Mouse (Mus musculus): ENCODE data around the gene Hand1. TPM values are rescaled to one million over a fixed set of nuclear protein-coding genes. Genes with fewer than 3 reads are reported as not detected.
"Not testable (repeated sequence)": the region's sequence is repeated elsewhere in the genome, so short reads cannot be mapped to it uniquely, and the experiment has no call there.

Gene Hand1
- polyA plus RNA-seq, 1 experiment from 2014 or later, result 17.4 TPM

DNA sequence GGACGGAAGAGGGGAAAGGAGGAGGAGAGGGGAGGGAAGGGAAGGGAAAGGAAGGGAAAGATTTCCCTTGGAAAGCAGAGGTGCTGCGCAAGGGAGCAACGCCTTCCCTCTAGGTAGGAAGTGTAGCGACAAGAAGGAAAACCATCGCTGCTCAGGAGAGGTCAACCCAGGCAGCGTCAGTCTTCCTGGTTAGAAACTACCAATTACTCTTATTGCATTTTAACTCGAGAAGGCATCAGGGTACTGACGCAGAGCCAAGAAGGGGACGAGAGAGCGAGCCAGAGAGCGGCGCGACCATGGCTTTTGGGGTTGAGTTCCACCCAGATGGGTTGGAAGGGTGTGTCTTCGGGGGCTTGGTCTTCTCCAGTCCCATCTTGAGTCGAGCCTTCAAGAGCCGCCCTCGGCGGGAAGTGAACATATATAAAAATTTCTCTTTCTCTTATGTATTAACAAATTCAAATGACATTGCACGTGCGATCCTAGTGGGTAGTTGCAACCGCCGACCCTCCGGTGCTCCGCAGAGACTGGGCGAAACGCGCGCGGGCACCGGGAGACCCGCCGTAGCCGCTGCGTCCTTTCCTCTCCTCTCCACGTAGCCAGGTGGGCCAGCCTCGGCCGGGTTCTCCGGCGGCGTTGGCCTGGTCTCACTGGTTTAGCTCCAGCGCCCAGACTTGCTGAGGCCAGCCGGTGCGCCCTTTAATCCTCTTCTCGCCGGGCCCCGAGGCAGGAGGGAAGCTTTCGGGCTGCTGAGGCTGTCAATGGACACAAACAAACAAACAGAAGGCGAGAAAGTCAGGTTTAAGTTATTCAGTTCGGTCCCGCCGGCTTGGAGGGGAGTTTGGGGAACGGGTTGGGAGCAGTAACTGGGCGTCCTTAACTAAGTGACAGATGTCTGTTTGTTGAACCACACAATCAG lies 3.4 kb downstream of the Hand1 start:
- TF ChIP-seq CTCF (IDR thresholded peaks at IDR 0.05; ENCODE audit: low read depth), result no peak
- H3K4me1 ChIP-seq (replicated peaks; ENCODE audit: control insufficient read depth, insufficient read depth, low read length), result peaks cover 6% of the 10 kb centered on the region; the same call in 1 of the 2 replicates
- H3K4me2 ChIP-seq (replicated peaks; ENCODE audit: low read depth), result peak overlapping the region; percentile 69
- H3K36me3 ChIP-seq (ENCODE audit: control insufficient read depth, insufficient read depth), result no peaks in the 10 kb centered on the region
- no peak for ATAC-seq
- no peak overlapping the region for H3K27ac ChIP-seq (ENCODE audit: low read depth, low read length)
- H3K9ac ChIP-seq (ENCODE audit: low read depth, low read length), result 0 out of 2 replicates have a peak overlapping the region, but pooled peaks have one; percentile 13
- H3K9me3 ChIP-seq (ENCODE audit: control insufficient read depth), result no peaks in the 10 kb centered on the region
- peak overlapping the region; percentile 31 for H3K4me3 ChIP-seq (ENCODE audit: low read depth, low read length)
- WGBS, result 14% methylated on average over 53 of the region's 53 CpGs
- peaks cover 76% of the 10 kb centered on the region for H3K27me3 ChIP-seq (replicated peaks; ENCODE audit: control insufficient read depth, insufficient read depth, low read length)

DNA sequence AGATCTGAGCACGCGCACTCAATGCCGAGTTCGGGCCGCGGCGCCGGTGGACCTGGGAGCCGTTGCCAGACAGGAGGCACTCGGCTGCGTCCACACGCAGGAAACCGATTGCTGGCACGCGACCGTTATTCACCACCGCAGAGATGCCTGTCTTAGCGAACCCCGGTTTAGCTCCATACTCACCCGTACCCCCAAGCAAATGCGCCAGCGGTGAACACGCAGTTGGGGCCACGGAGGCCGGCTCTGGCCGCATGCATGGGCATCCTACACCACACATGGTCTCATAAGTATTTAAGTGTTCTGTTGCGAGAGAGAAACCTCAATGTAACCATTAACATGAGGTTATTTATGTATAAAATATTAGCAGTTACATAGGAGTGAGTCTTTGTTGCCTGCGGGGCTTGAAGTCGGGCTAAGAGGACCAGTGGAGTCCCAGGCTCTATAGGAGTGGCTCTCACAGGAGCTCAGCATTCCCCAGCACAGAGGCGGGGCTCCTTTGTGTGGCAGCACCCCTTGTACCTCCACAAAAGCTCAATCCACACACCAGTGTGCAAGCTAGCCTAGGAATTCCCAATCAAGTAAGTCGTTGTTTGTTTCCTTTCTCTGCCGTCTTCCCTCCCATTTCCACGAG lies 4.6 kb downstream of the Hand1 start:
- H3K4me2 ChIP-seq (replicated peaks; ENCODE audit: low read depth), result peak overlapping the region; percentile 69
- H3K4me1 ChIP-seq (replicated peaks; ENCODE audit: control insufficient read depth, insufficient read depth, low read length), result peaks cover 6% of the 10 kb centered on the region; the same call in 1 of the 2 replicates
- H3K27me3 ChIP-seq (replicated peaks; ENCODE audit: control insufficient read depth, insufficient read depth, low read length), result peaks cover 64% of the 10 kb centered on the region
- no peak overlapping the region for H3K27ac ChIP-seq (ENCODE audit: low read depth, low read length)
- no peaks in the 10 kb centered on the region for H3K36me3 ChIP-seq (ENCODE audit: control insufficient read depth, insufficient read depth)
- no peak overlapping the region for H3K9ac ChIP-seq (ENCODE audit: low read depth, low read length)
- TF ChIP-seq CTCF (IDR thresholded peaks at IDR 0.05; ENCODE audit: low read depth), result no peak
- no peak for ATAC-seq
- 6% methylated on average over 33 of the region's 33 CpGs for WGBS
- peak overlapping the region; percentile 35 for H3K4me3 ChIP-seq (ENCODE audit: low read depth, low read length)
- no peaks in the 10 kb centered on the region for H3K9me3 ChIP-seq (ENCODE audit: control insufficient read depth)

DNA sequence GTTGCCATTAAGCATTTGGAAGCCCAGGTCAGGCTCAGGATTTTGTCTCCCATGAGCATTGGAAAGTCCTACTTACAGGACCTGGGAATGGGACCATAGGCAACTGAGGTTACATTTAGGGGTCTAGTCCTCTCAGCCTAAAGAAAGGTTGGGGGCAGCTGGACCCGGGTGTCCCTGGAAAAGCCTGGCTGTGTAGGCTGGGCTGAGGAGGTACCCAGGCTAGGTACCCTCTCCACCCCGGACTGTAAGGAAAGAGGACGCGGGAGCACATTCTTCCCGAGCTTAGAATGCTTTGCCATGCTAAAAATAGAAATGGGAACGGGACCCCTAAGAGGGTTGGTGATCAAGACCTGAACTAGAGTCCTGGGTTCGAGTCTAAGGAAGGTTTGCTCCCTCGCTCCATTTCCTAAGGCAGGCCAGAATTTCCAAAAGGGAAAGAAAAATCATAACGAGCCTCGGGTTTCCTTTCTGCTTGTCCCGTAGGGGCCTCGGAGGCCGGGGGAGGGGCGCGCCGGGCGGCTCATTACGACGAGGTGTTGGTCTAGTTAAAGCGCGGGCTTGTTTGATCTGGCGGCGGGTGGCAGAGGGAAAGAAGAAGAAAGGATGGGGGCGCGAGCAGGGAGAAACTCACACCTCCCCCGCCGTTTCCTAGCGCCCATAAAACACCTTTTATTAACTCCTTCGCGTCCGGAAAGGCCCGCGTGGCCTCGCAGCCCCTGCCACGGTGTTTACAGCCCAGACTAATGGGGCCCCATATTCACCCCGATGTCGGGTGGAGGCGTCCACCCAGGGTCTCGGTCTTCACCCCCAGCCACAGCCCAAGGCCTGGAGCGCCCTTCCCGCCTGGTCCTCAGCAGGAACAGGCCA lies 5.3 kb downstream of the Hand1 start:
- Histone ChIP-seq H3K27ac (ENCODE audit: low read depth, low read length) (no peak overlapping the region), H3K4me1 (replicated peaks; ENCODE audit: control insufficient read depth, insufficient read depth, low read length) (peaks cover 6% of the 10 kb centered on the region; the same call in 1 of the 2 replicates), H3K9ac (ENCODE audit: low read depth, low read length) (no peak overlapping the region), H3K36me3 (ENCODE audit: control insufficient read depth, insufficient read depth) (no peaks in the 10 kb centered on the region), H3K4me2 (replicated peaks; ENCODE audit: low read depth) (peak overlapping the region; percentile 69), H3K27me3 (replicated peaks; ENCODE audit: control insufficient read depth, insufficient read depth, low read length) (peaks cover 57% of the 10 kb centered on the region), H3K4me3 (ENCODE audit: low read depth, low read length) (peak overlapping the region; percentile 35), H3K9me3 (ENCODE audit: control insufficient read depth) (no peaks in the 10 kb centered on the region)
- no peak for TF ChIP-seq CTCF (IDR thresholded peaks at IDR 0.05; ENCODE audit: low read depth)
- 8% methylated on average over 41 of the region's 41 CpGs for WGBS
- ATAC-seq, result no peak

DNA sequence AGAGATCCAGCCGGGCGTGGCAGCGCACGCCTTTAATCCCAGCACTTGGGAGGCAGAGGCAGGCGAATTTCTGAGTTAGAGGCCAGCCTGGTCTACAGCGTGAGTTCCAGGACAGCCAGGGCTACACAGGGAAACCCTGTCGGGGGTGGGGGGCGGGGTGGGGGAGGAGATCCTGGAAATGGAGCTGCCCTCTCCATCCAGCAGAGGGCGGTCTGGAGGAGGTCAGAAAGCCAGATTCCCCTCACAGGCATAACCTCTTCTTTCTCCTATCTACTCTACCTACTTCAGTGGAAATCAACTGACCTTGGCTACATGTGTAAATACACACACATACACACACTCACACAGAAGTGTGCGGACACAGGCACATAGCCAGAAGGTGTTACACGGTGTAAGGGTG lies 7.4 kb downstream of the Hand1 start:
- not testable (repeated sequence) for H3K27ac ChIP-seq (ENCODE audit: low read depth, low read length); H3K4me2 ChIP-seq (replicated peaks; ENCODE audit: low read depth); H3K9ac ChIP-seq (ENCODE audit: low read depth, low read length); H3K9me3 ChIP-seq (ENCODE audit: control insufficient read depth); ATAC-seq; H3K36me3 ChIP-seq (ENCODE audit: control insufficient read depth, insufficient read depth); H3K4me1 ChIP-seq (replicated peaks; ENCODE audit: control insufficient read depth, insufficient read depth, low read length); H3K4me3 ChIP-seq (ENCODE audit: low read depth, low read length)
- H3K27me3 ChIP-seq (replicated peaks; ENCODE audit: control insufficient read depth, insufficient read depth, low read length), result peaks cover 37% of the 10 kb centered on the region
- 64% methylated on average over 11 of the region's 11 CpGs for WGBS
- peak; percentile 37 for TF ChIP-seq CTCF (IDR thresholded peaks at IDR 0.05; ENCODE audit: low read depth)

DNA sequence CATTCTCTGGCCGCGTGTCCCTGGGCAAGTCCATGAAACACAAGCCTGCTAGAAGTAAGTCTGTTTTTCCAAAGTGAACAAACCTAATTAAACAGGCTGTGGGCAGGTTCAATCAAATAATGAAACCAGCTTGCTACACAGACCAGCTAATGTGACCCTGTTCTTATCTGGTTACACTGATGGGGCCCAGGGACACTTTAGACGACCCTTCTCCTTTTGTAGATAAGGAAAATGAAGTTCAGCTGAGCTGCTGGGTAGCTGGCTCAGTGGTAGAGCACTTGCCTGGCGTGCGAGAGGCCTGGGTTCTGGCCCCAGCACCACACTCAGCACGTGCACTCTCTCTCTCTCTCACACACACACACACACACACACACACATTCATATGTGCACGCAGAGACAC lies 8.9 kb downstream of the Hand1 start:
- 60% methylated on average over 7 of the region's 7 CpGs for WGBS
- H3K9me3 ChIP-seq (ENCODE audit: control insufficient read depth), result no peaks in the 10 kb centered on the region
- ATAC-seq, result no peak
- peaks cover 6% of the 10 kb centered on the region; the same call in 1 of the 2 replicates for H3K4me1 ChIP-seq (replicated peaks; ENCODE audit: control insufficient read depth, insufficient read depth, low read length)
- no peak overlapping the region for H3K9ac ChIP-seq (ENCODE audit: low read depth, low read length)
- no peak overlapping the region for H3K4me2 ChIP-seq (replicated peaks; ENCODE audit: low read depth)
- no peak for TF ChIP-seq CTCF (IDR thresholded peaks at IDR 0.05; ENCODE audit: low read depth)
- H3K4me3 ChIP-seq (ENCODE audit: low read depth, low read length), result no peak overlapping the region
- no peaks in the 10 kb centered on the region for H3K36me3 ChIP-seq (ENCODE audit: control insufficient read depth, insufficient read depth)
- H3K27me3 ChIP-seq (replicated peaks; ENCODE audit: control insufficient read depth, insufficient read depth, low read length), result peaks cover 22% of the 10 kb centered on the region
- no peak overlapping the region for H3K27ac ChIP-seq (ENCODE audit: low read depth, low read length)
